Mouse (Mus musculus): ENCODE data around the gene Csnk2a2.

Csnk2a2 gene

DNA sequence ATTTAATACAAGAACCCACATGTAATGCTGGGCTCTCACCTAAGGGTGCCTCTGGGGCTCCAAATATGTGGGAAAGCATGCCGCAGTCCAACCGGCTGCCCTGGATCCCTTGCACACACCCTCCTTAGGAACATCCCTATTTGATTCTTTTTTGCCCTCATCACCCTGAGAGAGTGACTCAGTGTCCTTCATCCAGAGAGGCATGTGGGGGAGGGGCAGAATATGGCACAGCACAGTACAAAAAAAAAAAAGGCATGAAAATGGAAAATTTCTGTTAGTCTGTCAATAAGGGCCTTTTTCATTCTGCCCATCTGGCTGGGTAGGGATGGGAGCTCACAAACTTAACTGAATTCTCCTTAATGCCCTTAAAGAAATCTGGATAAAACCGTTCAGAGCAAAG, 8.0 kb upstream of the Csnk2a2 start:
- TF ChIP-seq GATA4 (IDR thresholded peaks at IDR 0.05; ENCODE audit: insufficient replicate concordance, low read length) = no peak

GRCm38 (mm10) chr8:95496420-95496819, 6.6 kb upstream of the Csnk2a2 start:
- TF ChIP-seq GATA4 (IDR thresholded peaks at IDR 0.05; ENCODE audit: insufficient replicate concordance, low read length) = no peak

DNA sequence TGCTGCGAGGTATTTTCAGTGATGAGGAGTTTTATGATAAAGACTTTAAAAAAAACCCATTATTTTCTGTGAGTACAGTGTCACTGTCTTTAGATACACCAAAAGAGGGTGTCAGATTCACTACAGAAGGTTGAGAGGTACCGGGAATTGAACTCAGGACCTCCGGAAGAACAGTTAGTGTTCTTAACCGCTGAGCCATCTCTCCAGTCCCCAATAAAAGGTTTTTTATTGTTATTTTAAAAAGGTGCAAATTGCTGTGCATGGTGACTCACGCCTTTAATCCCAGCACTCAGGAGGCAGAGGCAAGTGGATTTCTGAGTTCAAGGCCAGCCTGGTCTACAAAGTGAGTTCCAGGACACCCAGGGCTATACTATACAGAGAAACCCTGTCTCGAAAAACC, 5.6 kb upstream of the Csnk2a2 start:
- no peak for TF ChIP-seq GATA4 (IDR thresholded peaks at IDR 0.05; ENCODE audit: insufficient replicate concordance, low read length)

DNA sequence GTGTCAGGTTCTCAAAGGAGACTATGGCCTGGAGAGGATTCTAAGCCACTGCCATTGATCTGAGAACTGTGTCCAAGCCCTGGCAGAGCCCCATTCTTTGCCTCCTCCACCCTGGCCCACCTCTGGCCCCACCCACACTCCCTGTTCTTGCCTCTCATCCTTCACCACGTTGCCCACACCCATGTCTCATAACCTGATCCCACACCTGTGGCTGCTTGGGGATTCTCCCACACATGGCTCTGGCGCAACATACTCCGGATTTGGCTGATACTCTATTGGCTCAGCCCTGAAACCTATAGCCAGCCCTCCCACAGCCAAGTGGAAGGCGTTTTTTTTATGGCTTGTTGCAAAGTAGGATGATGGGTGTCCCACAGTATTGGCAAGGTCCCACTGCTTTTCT, 2.2 kb upstream of the Csnk2a2 start:
- TF ChIP-seq GATA4 (IDR thresholded peaks at IDR 0.05; ENCODE audit: insufficient replicate concordance, low read length) = no peak

DNA sequence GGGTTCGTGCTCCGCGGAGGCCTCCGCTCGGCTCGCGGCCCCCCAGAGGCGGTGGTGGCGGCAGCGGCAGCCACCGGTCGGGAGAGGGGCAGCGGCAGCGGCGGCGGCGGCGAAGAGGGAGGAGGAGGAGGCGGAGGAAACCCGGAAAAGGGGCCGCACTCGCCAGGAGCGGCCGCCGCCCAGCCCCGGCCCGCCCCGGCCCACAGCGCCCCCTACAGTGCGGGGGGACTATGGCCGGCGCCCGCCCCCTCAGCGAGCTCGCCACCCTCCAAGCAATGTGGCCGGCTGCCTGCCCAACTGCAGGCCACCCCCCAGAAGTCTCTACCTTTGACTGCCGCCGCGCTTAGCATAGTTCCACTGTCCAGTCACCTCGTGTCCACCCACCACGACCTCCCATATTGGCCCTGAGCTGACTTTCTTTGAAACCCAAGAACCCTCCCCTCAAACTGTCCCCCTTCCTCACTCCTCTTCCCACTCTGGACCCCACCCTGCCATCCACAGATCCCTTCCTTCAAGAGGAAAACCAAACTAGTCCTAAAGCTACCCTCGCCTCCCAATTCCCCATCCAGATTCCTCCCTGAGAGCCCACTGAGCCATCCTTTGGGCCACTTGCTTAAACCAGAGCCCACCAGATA, 1.0 kb downstream of the Csnk2a2 start:
- TF ChIP-seq GATA4 (IDR thresholded peaks at IDR 0.05; ENCODE audit: insufficient replicate concordance, low read length) = no peak

- no peak for TF ChIP-seq GATA4 (IDR thresholded peaks at IDR 0.05; ENCODE audit: insufficient replicate concordance, low read length)
Measured at GRCm38 (mm10) chr8:95487800-95488697, 1.8 kb downstream of the Csnk2a2 start.

- TF ChIP-seq GATA4 (IDR thresholded peaks at IDR 0.05; ENCODE audit: insufficient replicate concordance, low read length) = no peak
Measured at GRCm38 (mm10) chr8:95470008-95470407, 19.8 kb downstream of the Csnk2a2 start.

- TF ChIP-seq GATA4 (IDR thresholded peaks at IDR 0.05; ENCODE audit: insufficient replicate concordance, low read length) = no peak
Measured at GRCm38 (mm10) chr8:95468995-95469394, 20.8 kb downstream of the Csnk2a2 start.

DNA sequence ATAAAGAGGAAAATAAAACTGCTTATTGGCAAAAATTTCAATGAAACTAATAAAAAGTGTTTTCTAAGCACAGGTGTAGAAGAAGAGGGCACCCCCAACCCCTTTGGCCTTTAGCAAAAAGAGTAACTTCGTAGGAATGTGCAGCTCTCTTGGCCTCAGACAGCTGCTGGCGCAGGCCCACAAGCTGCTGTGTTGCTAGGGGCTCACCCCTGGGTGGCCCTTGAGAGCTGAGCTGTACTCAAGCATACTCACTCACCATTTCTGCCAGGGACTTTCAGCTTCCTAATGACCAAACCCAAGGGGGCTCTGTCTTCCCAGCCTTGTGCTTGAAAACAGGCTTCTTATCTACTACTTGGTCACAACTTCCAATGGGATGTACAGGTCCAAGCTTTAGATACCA, 23.3 kb downstream of the Csnk2a2 start:
- TF ChIP-seq GATA4 (IDR thresholded peaks at IDR 0.05; ENCODE audit: insufficient replicate concordance, low read length) = no peak

- TF ChIP-seq GATA4 (IDR thresholded peaks at IDR 0.05; ENCODE audit: insufficient replicate concordance, low read length) = no peak
Measured at GRCm38 (mm10) chr8:95452518-95452917, 37.3 kb downstream of the Csnk2a2 start.

DNA sequence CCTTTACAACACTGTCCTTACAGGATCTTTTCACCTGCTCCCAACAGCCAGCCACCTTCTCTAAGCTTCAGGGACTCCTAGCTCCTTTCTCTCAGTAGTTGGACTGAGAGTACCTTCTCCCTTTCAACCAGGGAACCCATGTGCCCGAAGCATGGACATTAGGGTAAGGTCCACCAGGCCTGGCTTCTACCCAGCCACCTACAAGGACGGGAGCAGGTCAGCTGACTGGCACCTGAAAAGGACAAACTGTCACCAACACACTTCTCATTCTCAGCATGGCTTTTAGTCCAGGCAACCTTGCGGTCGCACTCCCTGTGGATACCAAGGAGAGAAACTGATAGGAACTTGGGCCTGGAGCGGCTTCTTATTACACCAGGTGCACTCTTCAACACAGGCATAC, 39.6 kb downstream of the Csnk2a2 start:
- TF ChIP-seq GATA4 (IDR thresholded peaks at IDR 0.05; ENCODE audit: insufficient replicate concordance, low read length) = no peak

DNA sequence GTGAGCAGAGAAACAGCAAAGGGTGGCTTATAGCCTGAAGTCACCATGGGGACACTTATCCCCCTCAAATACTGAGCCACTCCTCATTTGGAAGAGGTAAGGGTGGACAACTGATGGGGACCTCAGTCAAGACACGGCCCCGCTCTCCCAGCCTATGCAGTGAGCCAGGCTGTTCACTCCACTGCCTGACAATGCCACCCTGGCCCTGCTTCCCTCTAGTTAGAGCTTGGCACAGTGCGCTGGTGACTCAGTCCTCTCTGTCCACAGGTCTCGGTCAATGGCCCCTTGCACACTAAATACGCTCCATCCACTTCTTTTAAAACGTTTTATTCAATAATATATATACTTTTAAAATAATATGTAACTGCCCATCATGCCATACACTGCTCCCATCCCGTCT, 42.2 kb downstream of the Csnk2a2 start:
- no peak for TF ChIP-seq GATA4 (IDR thresholded peaks at IDR 0.05; ENCODE audit: insufficient replicate concordance, low read length)

GRCm38 (mm10) chr8:95445042-95445441, 44.8 kb downstream of the Csnk2a2 start:
- TF ChIP-seq GATA4 (IDR thresholded peaks at IDR 0.05; ENCODE audit: insufficient replicate concordance, low read length) = no peak

- no peak for TF ChIP-seq GATA4 (IDR thresholded peaks at IDR 0.05; ENCODE audit: insufficient replicate concordance, low read length)
Measured at GRCm38 (mm10) chr8:95441491-95442039, 48.3 kb downstream of the Csnk2a2 start.

DNA sequence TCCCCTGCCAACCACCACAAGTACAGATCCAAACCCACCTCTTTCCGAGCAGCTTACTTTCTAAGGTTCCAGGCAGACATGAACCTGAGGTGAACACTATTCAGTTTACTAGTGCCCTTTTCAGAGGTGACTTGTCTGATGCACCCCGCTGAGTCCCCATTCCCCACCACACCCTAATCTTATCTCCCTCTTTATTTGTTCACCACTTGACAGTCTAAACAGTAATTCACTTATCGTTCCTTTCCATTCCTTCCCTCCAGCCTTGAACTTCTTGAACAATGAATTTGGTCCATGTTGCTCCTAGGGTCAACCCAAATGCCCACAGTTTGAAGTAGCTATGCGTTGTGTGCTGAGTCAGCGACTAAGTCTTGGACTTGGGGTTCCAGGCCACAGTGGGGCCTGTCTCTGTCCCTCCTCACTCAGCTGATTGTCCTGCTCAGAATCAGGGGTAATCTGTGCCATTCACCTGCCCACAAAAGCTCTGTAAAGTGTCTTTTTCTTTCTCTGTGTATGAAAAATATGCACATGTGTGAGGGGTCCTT, 49.6 kb downstream of the Csnk2a2 start:
- no peak for TF ChIP-seq GATA4 (IDR thresholded peaks at IDR 0.05; ENCODE audit: insufficient replicate concordance, low read length)

- no peak for TF ChIP-seq GATA4 (IDR thresholded peaks at IDR 0.05; ENCODE audit: insufficient replicate concordance, low read length)
Measured at GRCm38 (mm10) chr8:95439421-95439820, 50.4 kb downstream of the Csnk2a2 start.
